Mouse (Mus musculus): ENCODE measurements around the gene C2cd4a. TPM values are rescaled to one million over a fixed set of nuclear protein-coding genes. Genes with fewer than 3 reads are reported as not detected.

C2cd4a gene
- total and polyA plus RNA-seq, 3 experiments, result 7.8 to 251 (median 13.2) TPM

- H3K4me1 ChIP-seq (ENCODE audit: insufficient read depth, low read depth, low read length), result peaks cover 34% of the 10 kb centered on the region
- DNase-seq (ENCODE audit: low spot score) (no peak), ATAC-seq (ENCODE audit: extremely low read depth, insufficient number of reproducible peaks, low FRiP score, poor library complexity, severe bottlenecking) (no peak)
- H3K27me3 ChIP-seq (ENCODE audit: insufficient read depth, low read length), result peaks cover 7% of the 10 kb centered on the region
- H3K4me3 ChIP-seq (ENCODE audit: low read depth, low read length), result no peak overlapping the region
- no peaks in the 10 kb centered on the region for H3K9me3 ChIP-seq (replicated peaks)
- no peak for TF ChIP-seq CTCF (IDR thresholded peaks at IDR 0.05; ENCODE audit: low read depth, low read length)
- no peak for TF ChIP-seq POLR2AphosphoS5 (IDR thresholded peaks at IDR 0.05; ENCODE audit: insufficient replicate concordance, low read depth, low read length)
- H3K36me3 ChIP-seq (replicated peaks), result no peaks in the 10 kb centered on the region
Measured at GRCm38 (mm10) chr9:67813665-67814337, 18.3 kb downstream of the C2cd4a start.

GRCm38 (mm10) chr9:67813171-67813570 is 19.0 kb downstream of the C2cd4a start:
- H3K4me3 ChIP-seq (ENCODE audit: low read depth, low read length), result no peak overlapping the region
- no peak for ATAC-seq (ENCODE audit: extremely low read depth, insufficient number of reproducible peaks, low FRiP score, poor library complexity, severe bottlenecking)
- DNase-seq (ENCODE audit: low spot score), result no peak
- no peaks in the 10 kb centered on the region for H3K9me3 ChIP-seq (replicated peaks)
- TF ChIP-seq CTCF (IDR thresholded peaks at IDR 0.05; ENCODE audit: low read depth, low read length) (no peak), POLR2AphosphoS5 (IDR thresholded peaks at IDR 0.05; ENCODE audit: insufficient replicate concordance, low read depth, low read length) (no peak), GATA1 (IDR thresholded peaks at IDR 0.05; ENCODE audit: borderline replicate concordance, low read length) (no peak), GATA2 (IDR thresholded peaks at IDR 0.05; ENCODE audit: borderline replicate concordance, low read depth, low read length) (no peak)
- H3K36me3 ChIP-seq (replicated peaks), result no peaks in the 10 kb centered on the region
- H3K27me3 ChIP-seq (ENCODE audit: insufficient read depth, low read length), result peaks cover 2% of the 10 kb centered on the region
- H3K4me1 ChIP-seq (ENCODE audit: insufficient read depth, low read depth, low read length), result peaks cover 27% of the 10 kb centered on the region

- H3K36me3 ChIP-seq (replicated peaks), result no peaks in the 10 kb centered on the region
- TF ChIP-seq GATA2 (IDR thresholded peaks at IDR 0.05; ENCODE audit: borderline replicate concordance, low read depth, low read length), result no peak
- no peak for TF ChIP-seq POLR2AphosphoS5 (IDR thresholded peaks at IDR 0.05; ENCODE audit: insufficient replicate concordance, low read depth, low read length)
- TF ChIP-seq CTCF (IDR thresholded peaks at IDR 0.05; ENCODE audit: low read depth, low read length), result no peak
- TF ChIP-seq TAL1 (conservative IDR thresholded peaks at IDR 0.05; ENCODE audit: low read depth, low read length), result no peak
- no peak for TF ChIP-seq GATA1 (IDR thresholded peaks at IDR 0.05; ENCODE audit: borderline replicate concordance, low read length)
- no peak overlapping the region for H3K4me3 ChIP-seq (ENCODE audit: low read depth, low read length)
- H3K27me3 ChIP-seq (ENCODE audit: insufficient read depth, low read length), result peaks cover 16% of the 10 kb centered on the region
- ATAC-seq (ENCODE audit: extremely low read depth, insufficient number of reproducible peaks, low FRiP score, poor library complexity, severe bottlenecking) (no peak), DNase-seq (ENCODE audit: low spot score) (no peak)
- no peaks in the 10 kb centered on the region for H3K9me3 ChIP-seq (replicated peaks)
- H3K4me1 ChIP-seq (ENCODE audit: insufficient read depth, low read depth, low read length), result peaks cover 16% of the 10 kb centered on the region; the same call in 1 of the 2 replicates
Measured at GRCm38 (mm10) chr9:67811116-67811515, 21.0 kb downstream of the C2cd4a start.

- ATAC-seq (ENCODE audit: extremely low read depth, insufficient number of reproducible peaks, low FRiP score, poor library complexity, severe bottlenecking) (no peak), DNase-seq (ENCODE audit: low spot score) (no peak)
- Histone ChIP-seq H3K27me3 (ENCODE audit: insufficient read depth, low read length) (peaks cover 16% of the 10 kb centered on the region), H3K9me3 (replicated peaks) (no peaks in the 10 kb centered on the region), H3K4me3 (ENCODE audit: low read depth, low read length) (no peak overlapping the region), H3K4me1 (ENCODE audit: insufficient read depth, low read depth, low read length) (peaks cover 14% of the 10 kb centered on the region; the same call in 1 of the 2 replicates), H3K36me3 (replicated peaks) (no peaks in the 10 kb centered on the region)
- TF ChIP-seq CTCF (IDR thresholded peaks at IDR 0.05; ENCODE audit: low read depth, low read length), result no peak
- no peak for TF ChIP-seq GATA2 (IDR thresholded peaks at IDR 0.05; ENCODE audit: borderline replicate concordance, low read depth, low read length)
- no peak for TF ChIP-seq GATA1 (IDR thresholded peaks at IDR 0.05; ENCODE audit: borderline replicate concordance, low read length)
- TF ChIP-seq TAL1 (conservative IDR thresholded peaks at IDR 0.05; ENCODE audit: low read depth, low read length), result no peak
- no peak for TF ChIP-seq POLR2AphosphoS5 (IDR thresholded peaks at IDR 0.05; ENCODE audit: insufficient replicate concordance, low read depth, low read length)
Measured at GRCm38 (mm10) chr9:67810527-67810926, 21.6 kb downstream of the C2cd4a start.

- no peaks in the 10 kb centered on the region for H3K9me3 ChIP-seq (replicated peaks)
- DNase-seq (ENCODE audit: low spot score) (no peak), ATAC-seq (ENCODE audit: extremely low read depth, insufficient number of reproducible peaks, low FRiP score, poor library complexity, severe bottlenecking) (no peak)
- H3K36me3 ChIP-seq (replicated peaks), result no peaks in the 10 kb centered on the region
- H3K4me1 ChIP-seq (ENCODE audit: insufficient read depth, low read depth, low read length), result no peaks in the 10 kb centered on the region
- no peak for TF ChIP-seq GATA2 (IDR thresholded peaks at IDR 0.05; ENCODE audit: borderline replicate concordance, low read depth, low read length)
- TF ChIP-seq TAL1 (conservative IDR thresholded peaks at IDR 0.05; ENCODE audit: low read depth, low read length), result no peak
- TF ChIP-seq CTCF (IDR thresholded peaks at IDR 0.05; ENCODE audit: low read depth, low read length), result no peak
- no peak for TF ChIP-seq GATA1 (IDR thresholded peaks at IDR 0.05; ENCODE audit: borderline replicate concordance, low read length)
- TF ChIP-seq POLR2AphosphoS5 (IDR thresholded peaks at IDR 0.05; ENCODE audit: insufficient replicate concordance, low read depth, low read length), result no peak
- H3K4me3 ChIP-seq (ENCODE audit: low read depth, low read length), result no peak overlapping the region
- H3K27me3 ChIP-seq (ENCODE audit: insufficient read depth, low read length), result peaks cover 16% of the 10 kb centered on the region
Measured at GRCm38 (mm10) chr9:67807000-67807399, 25.1 kb downstream of the C2cd4a start.

- no peak for DNase-seq (ENCODE audit: low spot score)
- Histone ChIP-seq H3K9me3 (replicated peaks) (no peaks in the 10 kb centered on the region), H3K36me3 (replicated peaks) (no peaks in the 10 kb centered on the region), H3K27me3 (ENCODE audit: insufficient read depth, low read length) (peaks cover 11% of the 10 kb centered on the region), H3K4me1 (ENCODE audit: insufficient read depth, low read depth, low read length) (no peaks in the 10 kb centered on the region), H3K4me3 (ENCODE audit: low read depth, low read length) (no peak overlapping the region)
- no peak for TF ChIP-seq TAL1 (conservative IDR thresholded peaks at IDR 0.05; ENCODE audit: low read depth, low read length)
- peak; percentile 44; the same call in 1 of the 2 replicates for TF ChIP-seq CTCF (IDR thresholded peaks at IDR 0.05; ENCODE audit: low read depth, low read length)
- no peak for ATAC-seq (ENCODE audit: extremely low read depth, insufficient number of reproducible peaks, low FRiP score, poor library complexity, severe bottlenecking)
Measured at GRCm38 (mm10) chr9:67802241-67802640, 29.9 kb downstream of the C2cd4a start.
